Mouse (Mus musculus): Measurements from ENCODE around the gene Npas1.

DNA sequence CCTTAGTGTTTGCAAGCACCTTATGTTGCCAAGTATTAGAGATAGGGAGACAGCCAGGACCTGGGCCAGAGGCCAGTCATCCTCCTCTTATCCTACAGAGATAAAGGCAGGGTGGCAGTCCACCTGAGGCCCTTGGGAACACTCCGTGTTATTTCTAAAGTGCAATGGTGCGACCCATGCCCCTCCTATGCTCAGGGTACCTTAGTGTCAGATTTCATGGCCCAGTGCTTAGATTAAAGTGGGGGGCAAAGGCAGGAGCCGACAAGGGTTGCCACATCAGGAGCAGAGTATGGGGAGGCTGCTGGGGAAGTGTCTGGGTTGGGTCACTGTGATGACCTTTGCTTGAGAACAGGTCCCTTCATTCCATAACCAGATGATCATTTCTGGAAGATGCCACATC is 18.7 kb upstream of the Npas1 start:
- no peak for TF ChIP-seq HCFC1 (IDR thresholded peaks at IDR 0.05; ENCODE audit: borderline replicate concordance, insufficient read depth, low read length)
- no peak for TF ChIP-seq ZNF384 (IDR thresholded peaks at IDR 0.05; ENCODE audit: low read depth, low read length)
